8 mouse cellular contexts compared by ENCODE assay signal in the genomic region with DNA sequence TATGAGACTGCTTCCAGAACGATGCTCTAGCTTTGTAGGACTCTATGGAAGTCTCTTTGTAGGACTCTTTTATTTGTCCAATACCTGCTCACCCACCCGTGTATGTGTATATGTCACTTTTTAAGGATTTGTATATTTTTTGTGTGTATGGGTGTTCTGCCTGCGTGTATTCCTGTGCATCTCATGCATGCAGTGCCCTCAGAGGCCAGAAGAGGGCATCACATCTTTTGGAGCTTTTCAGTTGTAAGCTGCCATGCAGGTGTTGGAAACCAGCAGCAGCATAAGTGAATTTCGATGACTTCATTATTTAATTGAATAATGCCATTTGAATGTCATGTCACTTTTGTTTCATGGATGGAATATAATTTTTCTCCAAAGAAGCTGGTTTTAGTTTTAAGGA. TPM values are rescaled to one million over a fixed set of nuclear protein-coding genes. Genes with fewer than 3 reads are reported as not detected.
A peak's percentile ranks its signal among the peaks of the same experiment; 100 is the strongest.
DNase-seq lines count a peak whose midpoint lies in the region; ATAC-seq and TF ChIP-seq lines count a peak whose summit lies in the region.

No protein-coding gene starts in this region.

- no peak overlapping the region for H3K27ac ChIP-seq in kidney, postnatal 0 days
- no peak overlapping the region for H3K27ac ChIP-seq in kidney, embryonic 15.5 days
- no peak overlapping the region for H3K27ac ChIP-seq in ES-E14 (ENCODE audit: insufficient read depth, low read depth, low read length, poor library complexity, severe bottlenecking)
- no peak overlapping the region for H3K27ac ChIP-seq in liver, postnatal 0 days (ENCODE audit: low read depth)
- no peak overlapping the region for H3K27ac ChIP-seq in heart, embryonic 10.5 days

- no peak overlapping the region for H3K4me2 ChIP-seq in kidney, postnatal 0 days (ENCODE audit: low read length)
- no peak overlapping the region for H3K4me2 ChIP-seq in kidney, embryonic 15.5 days
- H3K4me2 ChIP-seq in liver, postnatal 0 days (ENCODE audit: low read depth, low read length), result no peak overlapping the region

- H3K9me3 ChIP-seq in kidney, postnatal 0 days (replicated peaks; ENCODE audit: low read length), result no peaks in the 10 kb centered on the region
- no peaks in the 10 kb centered on the region for H3K9me3 ChIP-seq in kidney, embryonic 15.5 days (replicated peaks)
- H3K9me3 ChIP-seq in ES-E14 (ENCODE audit: control insufficient read depth, insufficient read depth, low read depth, low read length), result no peaks in the 10 kb centered on the region
- no peaks in the 10 kb centered on the region for H3K9me3 ChIP-seq in liver, postnatal 0 days (ENCODE audit: low read length)
- no peaks in the 10 kb centered on the region for H3K9me3 ChIP-seq in heart, embryonic 10.5 days

- H3K9ac ChIP-seq in kidney, postnatal 0 days (ENCODE audit: low read depth, low read length), result no peak overlapping the region
- H3K9ac ChIP-seq in kidney, embryonic 15.5 days, result no peak overlapping the region
- H3K9ac ChIP-seq in ES-E14 (ENCODE audit: insufficient read depth, low read depth, low read length, poor library complexity, severe bottlenecking), result no peak overlapping the region
- H3K9ac ChIP-seq in liver, postnatal 0 days (replicated peaks), result no peak overlapping the region

- no peaks in the 10 kb centered on the region for H3K4me1 ChIP-seq in kidney, postnatal 0 days (replicated peaks; ENCODE audit: insufficient read depth, low read length)
- 0 out of 2 replicates have a peak, but pooled peaks cover 5% of the 10 kb centered on the region for H3K4me1 ChIP-seq in kidney, embryonic 15.5 days
- no peaks in the 10 kb centered on the region for H3K4me1 ChIP-seq in ES-E14 (ENCODE audit: control insufficient read depth in 2 of 2, insufficient read depth in 2 of 2, low read length in 2 of 2, poor library complexity in 1 of 2)
- H3K4me1 ChIP-seq in liver, postnatal 0 days (ENCODE audit: insufficient read depth), result peaks cover 1% of the 10 kb centered on the region; the same call in 1 of the 2 replicates
- peaks cover 11% of the 10 kb centered on the region; the same call in 1 of the 2 replicates for H3K4me1 ChIP-seq in heart, embryonic 10.5 days

- no peak overlapping the region for H3K4me3 ChIP-seq in kidney, postnatal 0 days (replicated peaks; ENCODE audit: low read depth, low read length)
- H3K4me3 ChIP-seq in kidney, embryonic 15.5 days (replicated peaks), result no peak overlapping the region
- H3K4me3 ChIP-seq in ES-E14 (ENCODE audit: insufficient read depth in 1 of 2, low read depth in 1 of 2, low read length in 2 of 2, poor library complexity in 1 of 2, severe bottlenecking in 1 of 2), result no peak overlapping the region
- no peak overlapping the region for H3K4me3 ChIP-seq in liver, postnatal 0 days (ENCODE audit: low read depth, low read length)
- H3K4me3 ChIP-seq in heart, embryonic 10.5 days, result no peak overlapping the region

- ATAC-seq in kidney, postnatal 0 days (replicated peaks; ENCODE audit: low FRiP score, low read depth), result no peak
- no peak for ATAC-seq in kidney, embryonic 15.5 days (replicated peaks; ENCODE audit: low FRiP score)
- ATAC-seq in liver, postnatal 0 days, result no peak

- peak; percentile 65 for TF ChIP-seq CTCF in kidney, postnatal 0 days (IDR thresholded peaks at IDR 0.05; ENCODE audit: low read depth)
- TF ChIP-seq CTCF in liver, postnatal 0 days (IDR thresholded peaks at IDR 0.05; ENCODE audit: low read depth), result peak; percentile 49; the same call in 1 of the 2 replicates

- no peak for TF ChIP-seq EP300 in liver, postnatal 0 days (IDR thresholded peaks at IDR 0.05; ENCODE audit: low read depth)

- H3K27me3 ChIP-seq in kidney, postnatal 0 days (ENCODE audit: insufficient read depth, low read length), result no peaks in the 10 kb centered on the region
- no peaks in the 10 kb centered on the region for H3K27me3 ChIP-seq in kidney, embryonic 15.5 days
- 0 out of 2 replicates have a peak, but pooled peaks cover 1% of the 10 kb centered on the region for H3K27me3 ChIP-seq in liver, postnatal 0 days (ENCODE audit: insufficient read depth, low read length)
- 0 out of 2 replicates have a peak, but pooled peaks cover 8% of the 10 kb centered on the region for H3K27me3 ChIP-seq in heart, embryonic 10.5 days (ENCODE audit: insufficient read depth, poor library complexity, severe bottlenecking)

- DNase-seq in kidney, postnatal 0 days (ENCODE audit: low spot score), result peak; percentile 17
- DNase-seq in CD4-positive, CD25-positive, alpha-beta regulatory T cell, adult 2 months (ENCODE audit: low read depth, low spot score), result peak; percentile 68
- DNase-seq in ES-E14 (ENCODE audit: low read depth, low spot score), result peak; percentile 62
- DNase-seq in liver, postnatal 0 days, result peak; percentile 35
- DNase-seq in urinary bladder, adult 2 months (ENCODE audit: low spot score), result no peak
- no peak for DNase-seq in heart, embryonic 10.5 days (ENCODE audit: low spot score)
- DNase-seq in right cerebral cortex, postnatal 25 days, result no peak

- 0 out of 2 replicates have a peak, but pooled peaks cover 7% of the 10 kb centered on the region for H3K36me3 ChIP-seq in kidney, postnatal 0 days (ENCODE audit: insufficient read depth, low read length)
- peaks cover 20% of the 10 kb centered on the region for H3K36me3 ChIP-seq in kidney, embryonic 15.5 days
- H3K36me3 ChIP-seq in ES-E14 (ENCODE audit: control insufficient read depth, insufficient read depth, low read length, poor library complexity, severe bottlenecking), result no peaks in the 10 kb centered on the region
- no peaks in the 10 kb centered on the region for H3K36me3 ChIP-seq in liver, postnatal 0 days (replicated peaks; ENCODE audit: insufficient read depth, low read length)
- peaks cover 17% of the 10 kb centered on the region; the same call in 1 of the 2 replicates for H3K36me3 ChIP-seq in heart, embryonic 10.5 days

- in situ Hi-C loops in ES-E14 (cut with MboI; ENCODE audit: low sequenced_read_pairs in 2 of 2, unreplicated experiment in 2 of 2), result no loop called here

- 89% methylated on average over 4 of the region's 4 CpGs for WGBS in kidney, postnatal 0 days
- WGBS in kidney, embryonic 15.5 days, result 85% methylated on average over 4 of the region's 4 CpGs
- WGBS in liver, postnatal 0 days (ENCODE audit: insufficient replicate concordance), result 81% methylated on average over 4 of the region's 4 CpGs
- WGBS in heart, embryonic 10.5 days, result 79% methylated on average over 4 of the region's 4 CpGs

TF ChIP-seq in ES-E14, 5 proteins besides CTCF, POLR2A, EP300 and RAD21:
- peak; percentile 42 for TF ChIP-seq ZC3H11A (IDR thresholded peaks at IDR 0.05; ENCODE audit: borderline replicate concordance, low read depth, low read length)
- TF ChIP-seq MAFK (IDR thresholded peaks at IDR 0.05; ENCODE audit: insufficient read depth, low read depth, low read length), result no peak

RNA-seq across cellular contexts. Expression of gene Sgcb, which starts 5.5 kb away (rescaled TPM):
- polyA plus RNA-seq in kidney, postnatal 0 days (2015; fragmentation: Nextera tagmentation; extraction: Ambion mirVana), result 14.3 and 16.5 TPM in 2 replicates
- 24.5 and 25.0 TPM in 2 replicates for polyA plus RNA-seq in kidney, embryonic 15.5 days (2015; fragmentation: Nextera tagmentation; extraction: Ambion mirVana)
- total RNA-seq in ES-E14 (2012; rRNA removed), result 4.3 and 4.9 TPM in 2 replicates
- polyA plus RNA-seq in liver, postnatal 0 days (2015; fragmentation: Nextera tagmentation; extraction: Ambion mirVana), result 2.1 and 2.3 TPM in 2 replicates
- polyA plus RNA-seq in urinary bladder, adult 2 months (2012; rRNA removed), result 32.3 and 34.5 TPM in 2 replicates
- 22.8 and 26.0 TPM in 2 replicates for polyA plus RNA-seq in heart, embryonic 10.5 days (2016; fragmentation: Nextera tagmentation; extraction: Ambion mirVana)

RNA-seq across cellular contexts. Expression of gene Spata18, which starts 9.1 kb away (rescaled TPM):
- polyA plus RNA-seq in kidney, postnatal 0 days (2015; fragmentation: Nextera tagmentation; extraction: Ambion mirVana), result 0.22 and 0.24 TPM in 2 replicates
- 0.08 and 0.18 TPM in 2 replicates for polyA plus RNA-seq in kidney, embryonic 15.5 days (2015; fragmentation: Nextera tagmentation; extraction: Ambion mirVana)
- not detected in 2 replicates for total RNA-seq in ES-E14 (2012; rRNA removed)
- polyA plus RNA-seq in liver, postnatal 0 days (2015; fragmentation: Nextera tagmentation; extraction: Ambion mirVana), result not detected in 2 replicates
- polyA plus RNA-seq in urinary bladder, adult 2 months (2012; rRNA removed), result 0.07 TPM in 1 of 2 replicates, not detected in the other
- not detected in 2 replicates for polyA plus RNA-seq in heart, embryonic 10.5 days (2016; fragmentation: Nextera tagmentation; extraction: Ambion mirVana)

RNA-seq across cellular contexts. Expression of gene Lrrc66, which starts 9.8 kb away (rescaled TPM):
- polyA plus RNA-seq in kidney, postnatal 0 days (2015; fragmentation: Nextera tagmentation; extraction: Ambion mirVana), result 1.4 and 1.8 TPM in 2 replicates
- polyA plus RNA-seq in kidney, embryonic 15.5 days (2015; fragmentation: Nextera tagmentation; extraction: Ambion mirVana), result 0.08 and 0.17 TPM in 2 replicates
- not detected in 2 replicates for total RNA-seq in ES-E14 (2012; rRNA removed)
- polyA plus RNA-seq in liver, postnatal 0 days (2015; fragmentation: Nextera tagmentation; extraction: Ambion mirVana), result not detected in 2 replicates
- polyA plus RNA-seq in urinary bladder, adult 2 months (2012; rRNA removed), result 0.10 and 0.19 TPM in 2 replicates
- 0.04 and 0.11 TPM in 2 replicates for polyA plus RNA-seq in heart, embryonic 10.5 days (2016; fragmentation: Nextera tagmentation; extraction: Ambion mirVana)

Comparison
In these comparisons a context has a peak if more than half of its experiments do, and no peak if none do; other contexts are left out.
1. DNase-seq: peak in kidney, postnatal 0 days (single experiment), CD4-positive, CD25-positive, alpha-beta regulatory T cell, adult 2 months (single experiment), ES-E14 (single experiment) and liver, postnatal 0 days (single experiment); none in urinary bladder, adult 2 months (single experiment), heart, embryonic 10.5 days (single experiment) and right cerebral cortex, postnatal 25 days (single experiment).